Mouse (Mus musculus) midbrain, embryonic 11.5 days (tissue): ENCODE results near the gene Sdhaf3. TPM values are rescaled to one million over a fixed set of nuclear protein-coding genes. Genes with fewer than 3 reads are reported as not detected.
"Not testable (repeated sequence)": the region's sequence is repeated elsewhere in the genome, so short reads cannot be mapped to it uniquely, and the experiment has no call there.

Experiments
- ATAC-seq: fragments of 200-750 bp; cut with Nextera tagmentation; 2 replicates; pipeline ENCODE4 v1.8.0; 2017; ENCODE audit warnings: moderate TSS enrichment, moderate library complexity; ENCODE audit not compliant: low FRiP score
- DNase-seq: peaks from one replicate; pipeline ENCODE4 v3.0.0; 2015; ENCODE audit warnings: low spot score; ENCODE audit errors: missing footprints
- H3K27ac ChIP-seq: fragments of 300-500 bp; sonication (generic); 2 replicates; pipeline ENCODE4 v1.5.1; 2014; ENCODE audit warnings: low read depth, low read length
- H3K27me3 ChIP-seq: fragments of 300-500 bp; sonication (generic); 2 replicates; pipeline ENCODE4 v1.6.1; 2014; ENCODE audit warnings: mild to moderate bottlenecking, low read length, moderate library complexity, mixed read lengths; ENCODE audit not compliant: control insufficient read depth, insufficient read depth
- H3K36me3 ChIP-seq: fragments of 300-500 bp; sonication (generic); 2 replicates; pipeline ENCODE4 v1.6.1; 2014; ENCODE audit warnings: mild to moderate bottlenecking, low read length, moderate library complexity, mixed read lengths; ENCODE audit not compliant: control insufficient read depth, insufficient read depth
- H3K4me1 ChIP-seq: fragments of 300-500 bp; sonication (generic); 2 replicates; pipeline ENCODE4 v1.6.1; 2014; ENCODE audit warnings: low read length; ENCODE audit not compliant: control insufficient read depth, insufficient read depth
- H3K4me2 ChIP-seq: fragments of 300-500 bp; sonication (generic); 2 replicates; pipeline ENCODE4 v1.6.1; 2014; ENCODE audit warnings: mild to moderate bottlenecking, moderate library complexity
- H3K4me3 ChIP-seq: fragments of 300-500 bp; sonication (generic); 2 replicates; pipeline ENCODE4 v1.5.1; 2014; ENCODE audit warnings: low read depth, low read length
- H3K9ac ChIP-seq: fragments of 300-500 bp; sonication (generic); 2 replicates; pipeline ENCODE4 v1.6.1; 2014; ENCODE audit warnings: low read length
- H3K9me3 ChIP-seq: fragments of 300-500 bp; sonication (generic); 2 replicates; pipeline ENCODE4 v1.6.1; 2016; ENCODE audit warnings: low read length; ENCODE audit not compliant: control insufficient read depth
- WGBS: fragments of 180-500 bp; shearing (Covaris S2); extraction: QIAGEN DNeasy Blood & Tissue Kit; methylation state at CpG from one replicate; pipeline ENCODE4 v1.1.7; 2014; 5-methylcytosine and 5-hydroxymethylcytosine counted together
- polyA plus RNA-seq: library from polyadenylated mRNA; unstranded; fragments of >200 nt; fragmentation: Nextera tagmentation; extraction: Ambion mirVana; gene quantifications from 2 replicates; pipeline ENCODE4 v1.2.1, GENCODE M21; 2014

The Sdhaf3 gene
- polyA plus RNA-seq, 1 experiment from 2014 or later, result 7.3 TPM

- DNase-seq (no peak), ATAC-seq (no peak)
- no peak overlapping the region for H3K4me3 ChIP-seq
- H3K9me3 ChIP-seq, result no peaks in the 10 kb centered on the region; the same call in 1 of the 2 replicates
- H3K9ac ChIP-seq, result no peak overlapping the region
- no peaks in the 10 kb centered on the region for H3K36me3 ChIP-seq
- 73% methylated on average over 2 of the region's 2 CpGs for WGBS
- H3K4me1 ChIP-seq, result no peaks in the 10 kb centered on the region
- H3K4me2 ChIP-seq, result no peak overlapping the region
- no peak overlapping the region for H3K27ac ChIP-seq
- no peaks in the 10 kb centered on the region for H3K27me3 ChIP-seq
Observed at GRCm38 (mm10) chr6:6940845-6941244, 15.0 kb upstream of the Sdhaf3 start.

- H3K27me3 ChIP-seq, result no peaks in the 10 kb centered on the region
- DNase-seq (peak; percentile 83), ATAC-seq (no peak)
- no peak overlapping the region for H3K9ac ChIP-seq
- 55% methylated on average over 6 of the region's 6 CpGs for WGBS
- no peak overlapping the region for H3K4me2 ChIP-seq
- H3K9me3 ChIP-seq, result no peaks in the 10 kb centered on the region; the same call in 1 of the 2 replicates
- no peak overlapping the region for H3K4me3 ChIP-seq
- H3K4me1 ChIP-seq, result no peaks in the 10 kb centered on the region
- H3K27ac ChIP-seq, result no peak overlapping the region
- no peaks in the 10 kb centered on the region for H3K36me3 ChIP-seq
Observed at GRCm38 (mm10) chr6:6942813-6943212, 13.0 kb upstream of the Sdhaf3 start.

GRCm38 (mm10) chr6:6947650-6948049 lies 8.2 kb upstream of the Sdhaf3 start:
- no peak overlapping the region for H3K9ac ChIP-seq
- no peaks in the 10 kb centered on the region for H3K27me3 ChIP-seq
- DNase-seq, result no peak
- no peaks in the 10 kb centered on the region for H3K4me1 ChIP-seq
- H3K4me3 ChIP-seq, result no peak overlapping the region
- ATAC-seq, result no peak
- no peaks in the 10 kb centered on the region; the same call in 1 of the 2 replicates for H3K9me3 ChIP-seq
- no peak overlapping the region for H3K27ac ChIP-seq
- H3K36me3 ChIP-seq, result no peaks in the 10 kb centered on the region
- no peak overlapping the region for H3K4me2 ChIP-seq
- WGBS, result 17% methylated on average over 1 of the region's 1 CpGs

- H3K4me2 ChIP-seq, result peak overlapping the region; percentile 53
- no peaks in the 10 kb centered on the region for H3K36me3 ChIP-seq
- H3K9me3 ChIP-seq, result no peaks in the 10 kb centered on the region
- no peak for DNase-seq
- 47% methylated on average over 6 of the region's 6 CpGs for WGBS
- peak overlapping the region; percentile 54; the same call in 1 of the 2 replicates for H3K9ac ChIP-seq
- no peaks in the 10 kb centered on the region for H3K27me3 ChIP-seq
- no peak overlapping the region for H3K27ac ChIP-seq
- H3K4me1 ChIP-seq, result no peaks in the 10 kb centered on the region
- peak; percentile 53 for ATAC-seq
- H3K4me3 ChIP-seq, result peak overlapping the region; percentile 67
Observed at GRCm38 (mm10) chr6:6955395-6955763, 425 bp upstream of the Sdhaf3 start.

GRCm38 (mm10) chr6:6959234-6959633 lies 3.4 kb downstream of the Sdhaf3 start:
- DNase-seq, H3K4me2 ChIP-seq, H3K27me3 ChIP-seq, H3K27ac ChIP-seq, H3K4me1 ChIP-seq, H3K36me3 ChIP-seq, H3K9me3 ChIP-seq, H3K4me3 ChIP-seq, ATAC-seq, H3K9ac ChIP-seq: not testable (repeated sequence)
- 90% methylated on average over 2 of the region's 4 CpGs for WGBS

- ATAC-seq (no peak), DNase-seq (no peak)
- no peak overlapping the region for H3K9ac ChIP-seq
- WGBS, result 84% methylated on average over 4 of the region's 4 CpGs
- no peaks in the 10 kb centered on the region for H3K36me3 ChIP-seq
- no peaks in the 10 kb centered on the region for H3K4me1 ChIP-seq
- H3K4me2 ChIP-seq, result no peak overlapping the region
- H3K9me3 ChIP-seq, result no peaks in the 10 kb centered on the region
- no peaks in the 10 kb centered on the region for H3K27me3 ChIP-seq
- no peak overlapping the region for H3K4me3 ChIP-seq
- no peak overlapping the region for H3K27ac ChIP-seq
Observed at GRCm38 (mm10) chr6:6997226-6997946, 41.6 kb downstream of the Sdhaf3 start.

GRCm38 (mm10) chr6:6997956-6998355 lies 42.2 kb downstream of the Sdhaf3 start:
- Histone ChIP-seq H3K36me3 (no peaks in the 10 kb centered on the region), H3K4me2 (no peak overlapping the region), H3K4me3 (no peak overlapping the region), H3K9ac (no peak overlapping the region), H3K4me1 (no peaks in the 10 kb centered on the region), H3K27ac (no peak overlapping the region), H3K27me3 (no peaks in the 10 kb centered on the region), H3K9me3 (no peaks in the 10 kb centered on the region)
- no peak for DNase-seq
- WGBS, result 97% methylated on average over 1 of the region's 1 CpGs
- ATAC-seq, result no peak

GRCm38 (mm10) chr6:6999015-6999414 lies 43.2 kb downstream of the Sdhaf3 start:
- Histone ChIP-seq H3K9me3 (no peaks in the 10 kb centered on the region), H3K4me3 (no peak overlapping the region), H3K4me2 (no peak overlapping the region), H3K36me3 (no peaks in the 10 kb centered on the region), H3K27ac (no peak overlapping the region), H3K27me3 (no peaks in the 10 kb centered on the region), H3K9ac (no peak overlapping the region), H3K4me1 (no peaks in the 10 kb centered on the region)
- ATAC-seq (no peak), DNase-seq (no peak)
- WGBS, result 89% methylated on average over 3 of the region's 3 CpGs

GRCm38 (mm10) chr6:7003085-7003484 lies 47.3 kb downstream of the Sdhaf3 start:
- WGBS, result 80% methylated on average over 3 of the region's 4 CpGs
- H3K9ac ChIP-seq, result no peak overlapping the region
- ATAC-seq (no peak), DNase-seq (no peak)
- H3K9me3 ChIP-seq, result no peaks in the 10 kb centered on the region
- H3K4me1 ChIP-seq, result no peaks in the 10 kb centered on the region
- H3K4me2 ChIP-seq, result no peak overlapping the region
- H3K27me3 ChIP-seq, result no peaks in the 10 kb centered on the region
- no peak overlapping the region for H3K4me3 ChIP-seq
- no peaks in the 10 kb centered on the region for H3K36me3 ChIP-seq
- no peak overlapping the region for H3K27ac ChIP-seq
